Mouse (Mus musculus): ENCODE measurements around the gene Coa5. TPM values are rescaled to one million over a fixed set of nuclear protein-coding genes. Genes with fewer than 3 reads are reported as not detected.
A peak's percentile ranks its signal among the peaks of the same experiment; 100 is the strongest.

Coa5 gene
- total and polyA plus RNA-seq, 3 experiments = 43.8 to 79.8 (median 62.8) TPM

GRCm38 (mm10) chr1:37469007-37469406 lies 39.1 kb upstream of the Coa5 start:
- Histone ChIP-seq H3K79me2 (replicated peaks; ENCODE audit: control insufficient read depth, extremely low read depth, insufficient read depth, poor library complexity, severe bottlenecking) (peaks cover 6% of the 10 kb centered on the region), H3K4me3 (replicated peaks in 1 of 3; ENCODE audit: low read depth in 2 of 3, low read length in 2 of 3, poor library complexity in 1 of 3) (no peak overlapping the region), H3K36me3 (replicated peaks in 1 of 2; ENCODE audit: control insufficient read depth in 1 of 2, insufficient read depth in 1 of 2, low read length in 1 of 2) (peaks cover 21 to 45% of the 10 kb centered on the region in 2 experiments), H3K27ac (ENCODE audit: insufficient read depth, low read depth) (no peak overlapping the region), H3K4me2 (ENCODE audit: insufficient read depth, low read depth, poor library complexity, severe bottlenecking) (no peak overlapping the region), H3K27me3 (replicated peaks) (no peaks in the 10 kb centered on the region), H3K9me3 (replicated peaks; ENCODE audit: low read length) (peaks cover 9% of the 10 kb centered on the region), H3K9ac (ENCODE audit: insufficient read depth, low read depth) (no peak overlapping the region), H3K4me1 (ENCODE audit: control insufficient read depth in 1 of 2, insufficient read depth in 2 of 2) (peaks cover 14 to 53% of the 10 kb centered on the region in 2 experiments)
- TF ChIP-seq BHLHE40 (IDR thresholded peaks at IDR 0.05; ENCODE audit: low read depth, low read length) (no peak), RCOR1 (conservative IDR thresholded peaks at IDR 0.05; ENCODE audit: low read depth, low read length) (no peak), JUN (IDR thresholded peaks at IDR 0.05; ENCODE audit: insufficient read depth, low read depth, low read length) (no peak), KAT2A (IDR thresholded peaks at IDR 0.05; ENCODE audit: insufficient replicate concordance, low read length) (no peak), MYC (IDR thresholded peaks at IDR 0.05; ENCODE audit: low read depth, low read length) (no peak), RAD21 (IDR thresholded peaks at IDR 0.05; ENCODE audit: low read depth, low read length) (no peak), POLR2AphosphoS2 (IDR thresholded peaks at IDR 0.05; ENCODE audit: low read depth, low read length) (no peak), GABPA (IDR thresholded peaks at IDR 0.05; ENCODE audit: insufficient replicate concordance, low read depth, low read length) (no peak), MXI1 (IDR thresholded peaks at IDR 0.05; ENCODE audit: low read depth, low read length) (no peak), CHD2 (IDR thresholded peaks at IDR 0.05; ENCODE audit: low read length) (no peak), CHD1 (IDR thresholded peaks at IDR 0.05; ENCODE audit: low read depth, low read length) (no peak), HCFC1 (IDR thresholded peaks at IDR 0.05; ENCODE audit: low read depth, low read length) (no peak), MEF2A (IDR thresholded peaks at IDR 0.05; ENCODE audit: borderline replicate concordance, low read depth, low read length) (no peak), TBP (conservative IDR thresholded peaks at IDR 0.05; ENCODE audit: low read depth, low read length) (no peak), ZKSCAN1 (IDR thresholded peaks at IDR 0.05; ENCODE audit: borderline replicate concordance, low read depth, low read length) (no peak), USF1 (IDR thresholded peaks at IDR 0.05; ENCODE audit: low read depth, low read length) (no peak), POLR2A (IDR thresholded peaks at IDR 0.05; ENCODE audit: low read depth, low read length) (no peak), ETS1 (conservative IDR thresholded peaks at IDR 0.05; ENCODE audit: low read depth, low read length) (no peak)
- in situ Hi-C loops (cut with MboI; ENCODE audit: low pct_ligation_motif_present, low pct_unique_long_range_greater_than_20kb, low sequenced_read_pairs) (loop anchor here (10.0 kb wide), 1 partner anchor 194 kb away; no protein-coding TSS in a partner anchor), dilution Hi-C loops (cut with MboI; ENCODE audit: extremely low pct_ligation_motif_present, extremely low pct_unique_long_range_greater_than_20kb, low sequenced_read_pairs) (no loop called here)
- DNase-seq (ENCODE audit: extremely low read depth) = no peak

DNA sequence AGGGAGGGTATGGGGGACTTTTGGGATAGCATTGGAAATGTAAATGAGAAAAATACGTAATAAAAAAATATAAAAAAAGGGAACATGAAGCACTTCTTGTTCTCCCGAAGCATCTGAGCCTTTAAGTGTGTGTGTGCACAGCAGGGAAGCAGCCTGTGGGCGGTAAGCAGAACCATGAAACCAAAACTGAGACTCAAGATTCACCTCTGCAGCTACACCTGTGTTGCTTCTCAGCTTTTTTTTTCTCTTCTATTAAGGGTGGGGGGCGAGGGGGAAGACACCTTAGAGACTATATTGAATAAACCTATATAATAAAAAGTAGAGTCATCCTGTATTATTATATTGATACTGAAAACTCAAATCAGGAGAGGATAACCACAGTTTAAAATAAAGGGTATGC lies 37.9 kb upstream of the Coa5 start:
- in situ Hi-C loops (cut with MboI; ENCODE audit: low pct_ligation_motif_present, low pct_unique_long_range_greater_than_20kb, low sequenced_read_pairs) = loop anchor here (10.0 kb wide), 1 partner anchor 193 kb away; no protein-coding TSS in a partner anchor
- no peak for DNase-seq (ENCODE audit: extremely low read depth)
- Histone ChIP-seq H3K36me3 (replicated peaks in 1 of 2; ENCODE audit: control insufficient read depth in 1 of 2, insufficient read depth in 1 of 2, low read length in 1 of 2) (peaks cover 25 to 49% of the 10 kb centered on the region in 2 experiments), H3K4me2 (ENCODE audit: insufficient read depth, low read depth, poor library complexity, severe bottlenecking) (no peak overlapping the region), H3K27ac (ENCODE audit: insufficient read depth, low read depth) (no peak overlapping the region), H3K79me2 (replicated peaks; ENCODE audit: control insufficient read depth, extremely low read depth, insufficient read depth, poor library complexity, severe bottlenecking) (peaks cover 6% of the 10 kb centered on the region), H3K27me3 (replicated peaks) (no peaks in the 10 kb centered on the region), H3K9me3 (replicated peaks; ENCODE audit: low read length) (peaks cover 9% of the 10 kb centered on the region), H3K9ac (ENCODE audit: insufficient read depth, low read depth) (no peak overlapping the region), H3K4me3 (replicated peaks in 1 of 3; ENCODE audit: low read depth in 2 of 3, low read length in 2 of 3, poor library complexity in 1 of 3) (no peak overlapping the region), H3K4me1 (ENCODE audit: control insufficient read depth in 1 of 2, insufficient read depth in 2 of 2) (peaks cover 14 to 44% of the 10 kb centered on the region in 2 experiments)
- dilution Hi-C loops (cut with MboI; ENCODE audit: extremely low pct_ligation_motif_present, extremely low pct_unique_long_range_greater_than_20kb, low sequenced_read_pairs) = no loop called here
- TF ChIP-seq JUN (IDR thresholded peaks at IDR 0.05; ENCODE audit: insufficient read depth, low read depth, low read length) = no peak
- 0 out of 2 replicates have a peak, but pooled peaks have one; percentile 25 for TF ChIP-seq TCF12 (IDR thresholded peaks at IDR 0.05; ENCODE audit: low read depth, low read length)
- no peak for TF ChIP-seq TBP (conservative IDR thresholded peaks at IDR 0.05; ENCODE audit: low read depth, low read length)
- TF ChIP-seq USF1 (IDR thresholded peaks at IDR 0.05; ENCODE audit: low read depth, low read length) = no peak
- peak; percentile 18; the same call in 1 of the 2 replicates for TF ChIP-seq EP300 (IDR thresholded peaks at IDR 0.05; ENCODE audit: low read length)
- peak; percentile 79 for TF ChIP-seq ZNF384 (IDR thresholded peaks at IDR 0.05; ENCODE audit: low read depth, low read length)
- no peak for TF ChIP-seq ZMIZ1 (IDR thresholded peaks at IDR 0.05; ENCODE audit: low read depth, low read length)
